Mouse (Mus musculus) lung, embryonic 16.5 days (tissue): Measurements from ENCODE around the gene Emc6. TPM values are rescaled to one million over a fixed set of nuclear protein-coding genes. Genes with fewer than 3 reads are reported as not detected.
A peak's percentile ranks its signal among the peaks of the same experiment; 100 is the strongest.

Experiments
- ATAC-seq: fragments of 200-750 bp; cut with Nextera tagmentation; 2 replicates; pipeline ENCODE4 v1.8.0; 2017; ENCODE audit warnings: low read depth, mild to moderate bottlenecking, moderate library complexity
- H3K27ac ChIP-seq: fragments of 300-500 bp; sonication (generic); 2 replicates; pipeline ENCODE4 v1.5.1; 2014; ENCODE audit warnings: mild to moderate bottlenecking, control low read depth, low read length
- H3K27me3 ChIP-seq: fragments of 300-500 bp; sonication (generic); 2 replicates; pipeline ENCODE4 v1.6.1; 2014; ENCODE audit warnings: low read depth, low read length, mixed read lengths; ENCODE audit not compliant: control insufficient read depth, insufficient read depth
- H3K36me3 ChIP-seq: fragments of 300-500 bp; sonication (generic); 2 replicates; pipeline ENCODE4 v1.6.1; 2014; ENCODE audit warnings: low read length; ENCODE audit not compliant: control insufficient read depth, insufficient read depth
- H3K4me1 ChIP-seq: fragments of 300-500 bp; sonication (generic); replicated peaks from 2 replicates; pipeline ENCODE4 v1.6.1; 2014; ENCODE audit warnings: low read length, mixed read lengths; ENCODE audit not compliant: control insufficient read depth, insufficient read depth
- H3K4me2 ChIP-seq: fragments of 300-500 bp; sonication (generic); 2 replicates; pipeline ENCODE4 v1.6.1; 2014; ENCODE audit warnings: low read depth, low read length, control low read depth
- H3K4me3 ChIP-seq: fragments of 300-500 bp; sonication (generic); 2 replicates; pipeline ENCODE4 v1.5.1; 2014; ENCODE audit warnings: mild to moderate bottlenecking, low read length, control low read depth
- H3K9ac ChIP-seq: fragments of 300-500 bp; sonication (generic); 2 replicates; pipeline ENCODE4 v1.6.1; 2014; ENCODE audit warnings: low read length, control low read depth
- H3K9me3 ChIP-seq: fragments of 300-500 bp; sonication (generic); 2 replicates; pipeline ENCODE4 v1.6.1; 2016; ENCODE audit warnings: low read length; ENCODE audit not compliant: control insufficient read depth
- WGBS: fragments of 180-500 bp; shearing (Covaris S2); extraction: QIAGEN DNeasy Blood & Tissue Kit; methylation state at CpG from one replicate; pipeline ENCODE4 v1.1.7; 2014; 5-methylcytosine and 5-hydroxymethylcytosine counted together
- polyA plus RNA-seq: library from polyadenylated mRNA; unstranded; fragments of >200 nt; fragmentation: Nextera tagmentation; extraction: Ambion mirVana; gene quantifications from 2 replicates; pipeline ENCODE4 v1.2.1, GENCODE M21; 2015

The Emc6 gene
- polyA plus RNA-seq, 1 experiment from 2014 or later = 121 TPM

GRCm38 (mm10) chr11:73168071-73168470 lies 8.8 kb downstream of the Emc6 start:
- Histone ChIP-seq H3K9ac (no peak overlapping the region), H3K27ac (no peak overlapping the region), H3K27me3 (no peaks in the 10 kb centered on the region), H3K4me1 (peaks cover 16% of the 10 kb centered on the region), H3K4me3 (no peak overlapping the region), H3K9me3 (no peaks in the 10 kb centered on the region), H3K4me2 (no peak overlapping the region), H3K36me3 (no peaks in the 10 kb centered on the region)
- 78% methylated on average over 8 of the region's 8 CpGs for WGBS
- ATAC-seq = no peak

- no peak overlapping the region for H3K4me3 ChIP-seq
- no peak overlapping the region for H3K27ac ChIP-seq
- H3K4me1 ChIP-seq = 0 out of 2 replicates have a peak, but pooled peaks cover 7% of the 10 kb centered on the region
- no peak overlapping the region for H3K4me2 ChIP-seq
- peaks cover 19% of the 10 kb centered on the region; the same call in 1 of the 2 replicates for H3K27me3 ChIP-seq
- no peaks in the 10 kb centered on the region for H3K9me3 ChIP-seq
- no peak for ATAC-seq
- no peaks in the 10 kb centered on the region for H3K36me3 ChIP-seq
- H3K9ac ChIP-seq = no peak overlapping the region
- 50% methylated on average over 5 of the region's 5 CpGs for WGBS
Observed at GRCm38 (mm10) chr11:73162284-73162683, 14.6 kb downstream of the Emc6 start.

GRCm38 (mm10) chr11:73161616-73162015 lies 15.2 kb downstream of the Emc6 start:
- H3K4me3 ChIP-seq = no peak overlapping the region
- H3K4me2 ChIP-seq = no peak overlapping the region
- no peak overlapping the region for H3K9ac ChIP-seq
- no peak for ATAC-seq
- WGBS = 77% methylated on average over 4 of the region's 4 CpGs
- peaks cover 19% of the 10 kb centered on the region; the same call in 1 of the 2 replicates for H3K27me3 ChIP-seq
- no peak overlapping the region for H3K27ac ChIP-seq
- no peaks in the 10 kb centered on the region for H3K36me3 ChIP-seq
- H3K4me1 ChIP-seq = 0 out of 2 replicates have a peak, but pooled peaks cover 7% of the 10 kb centered on the region
- no peaks in the 10 kb centered on the region for H3K9me3 ChIP-seq

GRCm38 (mm10) chr11:73160811-73161200 lies 16.0 kb downstream of the Emc6 start:
- H3K27ac ChIP-seq = no peak overlapping the region

GRCm38 (mm10) chr11:73159957-73160810 lies 16.7 kb downstream of the Emc6 start, which contains the start of gene P2rx5:
Gene P2rx5, plus strand, starts transcription at chr11:73160421.
- Histone ChIP-seq H3K4me2 (peak within 1 kb of the TSS; percentile 88), H3K9ac (peak within 1 kb of the TSS; percentile 63), H3K4me1 (0 out of 2 replicates have a peak, but pooled peaks cover 7% of the 10 kb centered on the region), H3K27me3 (peaks cover 19% of the 10 kb centered on the region; the same call in 1 of the 2 replicates), H3K4me3 (peak within 1 kb of the TSS; percentile 48), H3K27ac (no peak within 1 kb of the TSS), H3K36me3 (no peaks in the 10 kb centered on the region), H3K9me3 (no peaks in the 10 kb centered on the region)
- ATAC-seq = peak; percentile 89
- 3% methylated on average over 48 of the region's 49 CpGs for WGBS

More at GRCm38 (mm10) chr11:73160811-73161200, 16.0 kb downstream of the Emc6 start:
- Histone ChIP-seq H3K27me3 (peaks cover 19% of the 10 kb centered on the region; the same call in 1 of the 2 replicates), H3K9me3 (no peaks in the 10 kb centered on the region), H3K4me2 (peak overlapping the region; percentile 88), H3K36me3 (no peaks in the 10 kb centered on the region), H3K4me1 (0 out of 2 replicates have a peak, but pooled peaks cover 7% of the 10 kb centered on the region), H3K4me3 (peak overlapping the region; percentile 48), H3K9ac (peak overlapping the region; percentile 63)
- ATAC-seq = peak; percentile 50
- 21% methylated on average over 6 of the region's 6 CpGs for WGBS

- peaks cover 13% of the 10 kb centered on the region; the same call in 1 of the 2 replicates for H3K27me3 ChIP-seq
- no peak overlapping the region for H3K27ac ChIP-seq
- H3K4me3 ChIP-seq = no peak overlapping the region
- H3K4me1 ChIP-seq = 0 out of 2 replicates have a peak, but pooled peaks cover 1% of the 10 kb centered on the region
- no peak overlapping the region for H3K4me2 ChIP-seq
- no peak for ATAC-seq
- no peaks in the 10 kb centered on the region for H3K36me3 ChIP-seq
- H3K9ac ChIP-seq = no peak overlapping the region
- WGBS = 69% methylated on average over 6 of the region's 6 CpGs
- H3K9me3 ChIP-seq = no peaks in the 10 kb centered on the region
Observed at GRCm38 (mm10) chr11:73155071-73155470, 21.8 kb downstream of the Emc6 start.

GRCm38 (mm10) chr11:73148209-73148608 lies 28.6 kb downstream of the Emc6 start:
- 75% methylated on average over 9 of the region's 9 CpGs for WGBS
- no peak overlapping the region for H3K27ac ChIP-seq
- no peak for ATAC-seq

GRCm38 (mm10) chr11:73146975-73147365 lies 29.9 kb downstream of the Emc6 start:
- no peaks in the 10 kb centered on the region for H3K36me3 ChIP-seq
- H3K4me3 ChIP-seq = no peak overlapping the region
- H3K4me1 ChIP-seq = peaks cover 3% of the 10 kb centered on the region; the same call in 1 of the 2 replicates
- H3K4me2 ChIP-seq = no peak overlapping the region
- H3K9ac ChIP-seq = no peak overlapping the region
- WGBS = 41% methylated on average over 7 of the region's 7 CpGs
- no peaks in the 10 kb centered on the region for H3K27me3 ChIP-seq
- no peaks in the 10 kb centered on the region for H3K9me3 ChIP-seq
- no peak overlapping the region for H3K27ac ChIP-seq
- ATAC-seq = no peak

More at GRCm38 (mm10) chr11:73148209-73148608, 28.6 kb downstream of the Emc6 start:
- Histone ChIP-seq H3K36me3 (no peaks in the 10 kb centered on the region), H3K4me3 (no peak overlapping the region), H3K27me3 (no peaks in the 10 kb centered on the region), H3K4me1 (peaks cover 3% of the 10 kb centered on the region; the same call in 1 of the 2 replicates), H3K9me3 (no peaks in the 10 kb centered on the region), H3K4me2 (no peak overlapping the region), H3K9ac (no peak overlapping the region)
